Mouse (Mus musculus): ENCODE data around the gene Gbgt1. TPM values are rescaled to one million over a fixed set of nuclear protein-coding genes. Genes with fewer than 3 reads are reported as not detected.
A peak's percentile ranks its signal among the peaks of the same experiment; 100 is the strongest.

The Gbgt1 gene
- total RNA-seq, 2 experiments from 2014 or later: 1.8 to 2.2 TPM

DNA sequence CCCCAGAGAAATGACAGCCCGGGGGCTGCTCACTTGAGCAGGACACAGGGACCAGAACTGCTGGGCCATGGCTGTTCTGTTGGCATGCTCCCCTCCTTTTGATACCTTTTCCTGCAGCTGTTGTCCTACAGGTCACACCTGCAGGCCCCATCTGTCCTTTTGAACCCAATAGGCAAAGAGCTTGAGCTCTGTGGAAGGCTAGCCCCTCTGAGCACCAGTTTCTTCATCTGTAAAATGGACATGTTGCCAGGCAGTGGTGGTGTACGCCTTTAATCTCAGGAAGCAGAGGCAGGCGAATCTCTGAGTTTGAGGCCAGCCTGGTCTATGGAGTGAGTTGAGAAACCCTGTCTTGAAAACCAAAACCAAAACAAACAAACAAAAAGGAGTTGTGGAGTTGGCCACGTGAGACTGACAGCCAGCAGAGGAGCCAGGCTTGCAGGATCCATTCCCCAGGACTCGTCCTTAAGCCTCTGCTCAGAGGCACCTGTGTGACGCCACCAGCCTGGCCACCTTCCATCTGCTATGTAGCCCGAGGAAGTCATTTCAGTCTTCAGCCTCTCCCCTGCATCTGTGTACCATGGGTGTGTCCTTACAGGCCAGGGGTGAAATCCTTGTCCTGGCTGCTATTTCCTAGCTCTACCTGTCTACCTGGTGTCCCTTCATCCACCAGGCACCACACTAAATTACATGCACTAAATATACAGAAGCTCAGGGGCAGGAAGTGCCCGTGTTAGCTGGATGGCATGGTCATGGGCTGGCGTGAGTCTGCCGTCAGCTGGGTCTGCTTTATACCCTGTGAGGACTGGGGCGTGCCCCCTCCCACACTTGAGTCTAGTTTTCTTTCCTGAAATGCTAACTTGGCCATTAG lies 40.3 kb downstream of the Gbgt1 start:
- Histone ChIP-seq H3K27ac (peak overlapping the region; percentile 97), H3K4me3 (peak overlapping the region; percentile 24; the same call in 1 of the 2 replicates)
- no peak for DNase-seq (ENCODE audit: low spot score in 2 of 2)
- no peak for TF ChIP-seq CTCF (conservative IDR thresholded peaks at IDR 0.05)

DNA sequence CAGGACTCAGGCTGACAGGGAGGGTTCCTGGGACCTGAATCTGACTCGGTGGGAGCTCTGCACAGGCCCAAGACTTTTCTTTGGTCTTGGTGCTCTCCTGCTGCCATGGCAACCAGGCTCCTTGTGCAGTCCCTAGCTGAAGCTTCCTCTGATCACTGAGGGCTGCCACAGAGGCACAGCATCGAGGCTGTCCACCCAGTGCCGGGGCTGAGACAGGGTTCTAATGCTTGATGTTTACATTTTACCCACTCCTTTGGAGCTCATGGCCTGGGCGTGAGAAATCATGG lies 40.9 kb downstream of the Gbgt1 start:
- no peak for TF ChIP-seq CTCF (conservative IDR thresholded peaks at IDR 0.05)
- peak overlapping the region; percentile 97 for H3K27ac ChIP-seq

DNA sequence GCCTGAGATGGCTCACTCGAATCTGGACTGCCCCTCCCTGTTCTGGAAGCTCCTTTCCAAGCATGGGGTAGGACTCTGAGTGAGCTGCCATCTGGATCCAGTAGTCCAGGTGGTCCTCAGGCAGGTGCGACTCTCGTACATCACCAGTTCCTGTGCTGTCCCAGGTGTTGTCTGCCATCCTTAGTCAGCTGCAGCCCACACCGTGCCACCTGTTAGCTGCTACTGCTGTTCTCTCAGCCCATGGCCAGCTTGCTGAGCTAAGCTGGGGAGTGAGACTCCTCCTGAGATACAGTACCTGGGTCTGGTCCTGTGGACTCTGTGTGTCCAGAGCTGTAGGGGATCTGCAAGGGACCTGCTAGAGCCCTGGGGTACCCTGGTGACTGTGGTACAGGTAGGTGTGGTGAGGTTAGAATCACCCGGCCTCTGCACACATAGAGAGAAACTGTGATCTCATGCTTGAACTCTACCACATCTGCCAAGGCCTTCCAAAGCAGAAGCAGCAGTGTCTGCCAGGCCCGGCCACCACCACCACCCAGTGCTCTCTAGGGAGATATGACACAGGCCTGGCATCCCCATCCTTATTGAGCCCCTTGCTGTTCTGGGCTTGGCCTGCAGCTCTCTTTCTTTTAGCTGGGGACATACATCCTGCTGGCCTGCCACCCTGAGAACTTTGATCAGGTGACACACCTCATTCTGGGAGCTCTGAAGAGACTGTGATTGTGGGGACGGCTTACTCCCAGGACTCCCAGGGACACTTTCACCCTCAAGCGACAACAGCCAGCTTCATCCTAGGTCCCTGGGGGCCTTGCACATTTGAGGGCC lies 41.5 kb downstream of the Gbgt1 start:
- TF ChIP-seq CTCF (conservative IDR thresholded peaks at IDR 0.05): no peak
- no peak for DNase-seq (ENCODE audit: low spot score in 2 of 2)
- Histone ChIP-seq H3K27ac (peak overlapping the region; percentile 97), H3K4me3 (no peak overlapping the region)

More for the DNA sequence above, 40.9 kb downstream of the Gbgt1 start:
- no peak overlapping the region for H3K4me3 ChIP-seq
- DNase-seq (ENCODE audit: low spot score in 2 of 2): no peak

DNA sequence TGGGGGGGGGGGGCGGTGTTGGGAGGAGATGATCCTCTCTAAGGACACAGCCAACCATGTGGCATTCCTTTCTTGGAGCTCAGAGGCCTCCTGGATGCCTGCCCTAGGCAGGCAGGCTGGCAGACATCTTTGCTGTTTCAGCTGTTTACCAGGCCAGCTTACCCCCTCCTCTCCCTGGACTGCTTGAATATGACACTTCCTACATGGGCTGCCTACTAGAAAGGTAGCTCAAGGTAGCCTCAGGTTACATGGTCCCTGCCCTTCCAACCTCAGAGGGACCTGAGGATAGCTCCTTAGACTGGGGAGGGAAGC lies 42.1 kb downstream of the Gbgt1 start:
- no peak for TF ChIP-seq CTCF (conservative IDR thresholded peaks at IDR 0.05)
- Histone ChIP-seq H3K4me3 (no peak overlapping the region), H3K27ac (peak overlapping the region; percentile 97)
- DNase-seq (ENCODE audit: low spot score in 2 of 2): no peak

DNA sequence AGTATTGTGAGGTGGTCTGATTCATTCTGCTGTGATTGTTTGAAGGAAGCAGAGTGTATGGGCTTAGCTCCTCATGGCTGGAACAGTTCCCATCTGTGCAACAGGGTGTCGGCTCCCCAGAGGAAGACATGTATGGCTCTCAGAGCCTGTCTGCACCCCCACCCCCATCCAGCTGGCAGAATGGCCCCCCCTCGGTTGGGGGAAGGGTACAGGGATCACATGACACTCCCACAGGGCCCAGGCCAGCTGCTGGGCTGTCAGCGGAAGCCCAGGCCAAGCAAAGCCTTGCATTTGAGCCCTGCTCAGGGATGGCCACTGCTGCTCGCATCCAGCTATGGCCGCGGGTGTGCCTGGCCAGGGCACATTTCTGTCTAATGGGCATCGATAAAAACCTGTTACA lies 42.5 kb downstream of the Gbgt1 start:
- H3K4me3 ChIP-seq: peak overlapping the region; percentile 1; the same call in 1 of the 2 replicates
- peak overlapping the region; percentile 97 for H3K27ac ChIP-seq
- TF ChIP-seq CTCF (conservative IDR thresholded peaks at IDR 0.05): no peak
- DNase-seq (ENCODE audit: low spot score in 2 of 2): peak; percentile 79 to 84

DNA sequence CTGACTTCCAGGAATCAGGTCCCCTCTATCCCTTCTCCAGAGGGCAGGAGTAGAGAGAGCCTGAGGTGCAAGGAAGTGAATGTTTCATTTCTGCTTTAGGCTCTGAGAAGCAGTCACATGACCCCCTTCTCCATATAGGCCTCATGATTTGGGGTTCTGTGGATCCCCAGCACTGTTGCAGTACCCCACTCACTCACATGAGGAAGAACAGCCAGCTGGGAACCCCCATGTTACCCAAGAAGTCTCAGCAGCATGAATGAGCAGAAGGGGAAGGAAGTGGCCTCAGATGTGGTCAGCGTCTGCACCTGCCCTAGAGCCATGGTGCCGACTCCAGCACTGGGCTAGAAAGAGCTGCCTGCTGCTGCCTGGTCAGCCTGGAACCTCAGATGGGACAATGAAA lies 43.3 kb downstream of the Gbgt1 start:
- DNase-seq (ENCODE audit: low spot score in 2 of 2): no peak
- Histone ChIP-seq H3K27ac (peak overlapping the region; percentile 97), H3K4me3 (no peak overlapping the region)
- no peak for TF ChIP-seq CTCF (conservative IDR thresholded peaks at IDR 0.05)

DNA sequence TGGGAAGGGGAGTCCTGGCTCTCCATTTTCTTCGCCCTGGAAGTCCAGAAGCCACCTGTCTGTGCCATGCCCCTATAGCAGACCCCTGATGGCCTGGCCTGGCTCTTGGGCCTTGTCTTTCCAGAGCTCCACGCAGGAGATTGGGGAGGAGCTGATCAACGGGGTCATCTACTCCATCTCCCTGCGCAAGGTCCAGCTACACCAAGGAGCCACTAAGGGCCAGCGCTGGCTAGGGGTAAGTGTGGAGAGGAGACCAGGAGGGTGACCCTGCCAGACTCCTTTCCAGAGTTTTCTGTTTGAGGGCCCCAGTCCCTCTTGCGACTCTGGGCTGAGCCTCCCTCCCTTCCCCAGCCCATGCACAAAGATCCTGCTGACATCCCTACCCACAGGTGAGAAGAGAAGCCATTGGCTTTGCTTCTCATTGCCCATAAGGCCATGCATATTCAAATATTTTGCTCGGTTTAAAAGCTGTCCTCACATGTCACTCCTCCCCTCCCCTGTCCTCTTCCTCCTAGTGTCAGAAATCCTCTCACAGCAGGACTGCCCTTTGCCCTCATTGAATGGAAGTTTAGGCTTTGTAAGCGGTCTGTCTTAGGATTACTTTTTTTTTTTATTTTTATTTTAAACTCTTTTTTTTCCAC lies 44.0 kb downstream of the Gbgt1 start:
- peak overlapping the region; percentile 97 for H3K27ac ChIP-seq
- TF ChIP-seq CTCF (conservative IDR thresholded peaks at IDR 0.05): no peak
- DNase-seq (ENCODE audit: low spot score in 2 of 2): no peak
- no peak overlapping the region for H3K4me3 ChIP-seq

DNA sequence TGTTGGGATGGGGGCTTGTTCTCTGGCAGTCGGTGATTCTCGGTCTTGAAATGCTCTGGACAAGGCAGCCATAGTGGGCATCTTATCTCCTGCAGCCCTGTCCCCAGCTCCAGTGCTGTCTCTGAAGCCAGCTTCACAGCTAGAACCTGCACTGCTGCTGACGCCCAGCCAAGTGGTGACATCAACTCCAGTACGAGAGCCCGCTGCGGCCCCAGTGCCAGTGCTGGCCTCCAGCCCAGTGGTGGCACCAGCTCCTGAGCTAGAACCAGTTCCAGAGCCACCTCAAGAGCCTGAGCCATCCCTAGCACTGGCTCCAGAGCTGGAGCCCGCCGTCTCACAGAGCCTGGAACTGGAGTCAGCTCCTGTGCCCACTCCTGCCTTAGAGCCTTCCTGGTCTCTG lies 47.2 kb downstream of the Gbgt1 start:
- peak overlapping the region; percentile 52 for H3K27ac ChIP-seq
- DNase-seq (ENCODE audit: low spot score in 2 of 2): peak in 1 of 2 experiments; percentile 58
- no peak for TF ChIP-seq CTCF (conservative IDR thresholded peaks at IDR 0.05)
- H3K4me3 ChIP-seq: no peak overlapping the region

DNA sequence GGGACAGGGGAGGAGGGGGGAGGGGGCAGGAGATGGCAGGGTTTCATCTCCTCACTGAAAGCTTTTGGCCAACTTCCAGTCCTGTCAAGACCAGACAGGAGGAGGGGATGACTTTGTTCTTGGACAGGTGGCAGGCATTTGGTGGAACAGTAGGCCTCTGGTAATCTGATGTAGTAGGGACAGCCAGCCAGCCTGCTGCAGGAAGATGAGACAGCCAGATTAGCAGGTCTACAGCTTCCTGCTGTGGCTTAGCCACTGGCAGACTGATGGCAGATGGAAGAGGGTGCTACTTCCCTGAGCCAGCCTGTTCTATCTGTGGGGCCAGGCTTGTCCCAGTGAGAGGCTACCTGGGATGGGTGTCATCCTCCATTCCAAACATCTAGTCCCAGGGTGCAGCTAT lies 49.3 kb downstream of the Gbgt1 start:
- Histone ChIP-seq H3K27ac (peak overlapping the region; percentile 68), H3K4me3 (no peak overlapping the region)
- DNase-seq (ENCODE audit: low spot score in 2 of 2): no peak
- no peak for TF ChIP-seq CTCF (conservative IDR thresholded peaks at IDR 0.05)

DNA sequence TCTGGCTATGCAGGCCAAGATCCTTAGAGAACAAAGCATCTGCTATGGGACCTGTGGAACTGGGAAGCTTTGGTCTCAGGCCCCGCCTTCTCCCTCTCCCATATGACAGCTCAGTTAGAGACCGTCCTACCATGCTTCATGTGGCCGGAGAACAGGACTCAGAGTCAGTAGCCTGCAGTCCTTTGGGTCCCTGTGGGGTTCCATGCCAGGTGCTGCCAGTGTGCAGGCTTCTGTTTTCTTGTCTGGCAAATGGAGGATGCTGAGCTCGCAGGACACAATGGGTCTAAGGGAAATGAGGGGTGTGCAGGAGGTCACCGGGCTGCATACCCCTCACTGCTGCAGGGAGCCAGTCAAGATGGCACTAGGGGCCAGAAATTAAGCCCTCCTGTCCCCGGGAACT lies 49.9 kb downstream of the Gbgt1 start:
- peak overlapping the region; percentile 68; the same call in 1 of the 2 replicates for H3K27ac ChIP-seq
- DNase-seq (ENCODE audit: low spot score in 2 of 2): no peak
- no peak for TF ChIP-seq CTCF (conservative IDR thresholded peaks at IDR 0.05)
- H3K4me3 ChIP-seq: no peak overlapping the region

DNA sequence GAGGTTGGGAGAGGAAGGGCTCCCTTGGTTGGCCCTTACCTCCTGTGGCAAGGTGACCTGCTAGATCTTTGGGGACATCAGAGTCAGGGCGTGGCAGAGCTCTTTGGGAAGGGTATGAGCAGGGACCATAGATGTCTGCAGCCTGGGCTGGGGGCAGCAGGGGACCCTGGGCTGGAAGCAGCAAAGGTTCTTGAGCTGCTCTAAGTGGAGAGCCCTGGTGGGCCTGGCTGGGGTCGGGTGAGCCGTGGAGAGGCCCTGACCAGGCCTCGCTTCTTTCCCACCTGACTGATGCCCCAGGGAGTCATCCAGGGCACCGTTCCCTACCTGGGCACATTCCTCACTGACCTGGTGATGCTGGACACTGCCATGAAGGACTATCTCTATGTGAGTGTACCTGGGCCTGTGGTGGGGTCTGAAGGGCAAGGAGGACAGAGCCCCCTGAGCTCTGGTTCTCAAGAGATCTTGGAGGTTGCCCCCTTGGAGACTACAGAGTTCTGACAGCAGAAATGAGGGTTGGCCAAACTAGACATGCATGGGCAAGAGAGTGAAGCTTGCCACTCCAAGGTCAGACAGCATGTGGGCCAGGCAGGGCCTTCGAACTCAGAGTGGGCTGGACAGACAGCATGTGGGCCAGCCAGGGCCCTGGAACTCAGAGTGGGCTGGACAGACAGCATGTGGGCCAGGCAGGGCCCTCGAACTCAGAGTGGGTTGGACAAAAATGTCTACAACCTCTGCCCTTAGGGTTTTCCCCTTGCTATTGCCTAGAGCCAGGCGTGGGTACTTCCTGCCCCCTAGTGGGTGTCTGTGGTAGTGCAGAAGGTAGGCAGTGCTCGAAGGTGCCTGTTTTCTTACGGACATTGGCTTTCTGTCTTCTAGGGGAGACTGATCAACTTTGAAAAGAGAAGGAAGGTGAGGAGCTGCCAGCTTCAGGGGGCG lies 50.8 kb downstream of the Gbgt1 start:
- H3K4me3 ChIP-seq: no peak overlapping the region
- peak overlapping the region; percentile 68; the same call in 1 of the 2 replicates for H3K27ac ChIP-seq
- peak; percentile 74 to 92 for DNase-seq (ENCODE audit: low spot score in 2 of 2)
- peak; percentile 94 for TF ChIP-seq CTCF (conservative IDR thresholded peaks at IDR 0.05)

DNA sequence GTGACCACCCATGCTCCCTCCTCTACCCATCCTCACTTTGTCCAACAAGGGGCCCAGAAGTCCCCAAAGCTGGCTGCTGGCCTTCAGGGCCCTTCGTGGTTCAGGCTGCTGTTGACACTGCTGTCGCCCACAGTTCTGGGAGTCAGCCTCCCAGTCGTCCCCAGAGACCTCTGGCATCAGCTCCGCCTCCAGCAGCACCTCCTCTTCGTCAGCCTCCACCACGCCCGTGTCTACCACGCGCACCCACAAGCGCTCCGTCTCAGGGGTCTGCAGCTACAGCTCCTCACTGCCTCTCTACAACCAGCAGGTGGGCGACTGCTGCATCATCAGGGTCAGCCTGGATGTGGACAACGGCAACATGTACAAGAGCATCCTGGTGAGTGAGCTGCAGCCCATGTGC lies 52.5 kb downstream of the Gbgt1 start:
- Histone ChIP-seq H3K27ac (no peak overlapping the region), H3K4me3 (no peak overlapping the region)
- DNase-seq (ENCODE audit: low spot score in 2 of 2): no peak
- no peak for TF ChIP-seq CTCF (conservative IDR thresholded peaks at IDR 0.05)

Measured in layer of hippocampus, adult 2 months (tissue).